Mouse (Mus musculus): ENCODE data around the gene Clec3a. TPM values are rescaled to one million over a fixed set of nuclear protein-coding genes. Genes with fewer than 3 reads are reported as not detected.

Gene Clec3a
- polyA plus RNA-seq, 1 experiment from 2014 or later = not detected

- peak; percentile 88 for TF ChIP-seq CTCF (IDR thresholded peaks at IDR 0.05)
- TF ChIP-seq EP300 (IDR thresholded peaks at IDR 0.05) = peak; percentile 67; the same call in 1 of the 2 replicates
- Histone ChIP-seq H3K9me3 (ENCODE audit: low read length) (no peaks in the 10 kb centered on the region), H3K27ac (ENCODE audit: low read length) (no peak overlapping the region), H3K4me2 (replicated peaks; ENCODE audit: low read depth, low read length) (peak overlapping the region; percentile 22; the same call in 1 of the 2 replicates), H3K4me3 (ENCODE audit: low read depth, low read length) (no peak overlapping the region), H3K9ac (replicated peaks; ENCODE audit: low read depth) (no peak overlapping the region), H3K27me3 (replicated peaks; ENCODE audit: insufficient read depth, low read length) (no peaks in the 10 kb centered on the region), H3K36me3 (ENCODE audit: insufficient read depth, low read length) (peaks cover 4% of the 10 kb centered on the region; the same call in 1 of the 2 replicates), H3K4me1 (ENCODE audit: insufficient read depth, low read depth, low read length) (peaks cover 5% of the 10 kb centered on the region; the same call in 1 of the 2 replicates)
- DNase-seq (ENCODE audit: low spot score) = peak; percentile 93
- peak; percentile 39 for ATAC-seq
- whole genome bisulfite sequencing = 8% methylated on average over 9 of the region's 9 CpGs
Observed at GRCm38 (mm10) chr8:114452781-114453221, 34.9 kb downstream of the Clec3a start.

- DNase-seq (ENCODE audit: low spot score) = no peak
- Histone ChIP-seq H3K27me3 (replicated peaks; ENCODE audit: insufficient read depth, low read length) (no peaks in the 10 kb centered on the region), H3K9me3 (ENCODE audit: low read length) (no peaks in the 10 kb centered on the region), H3K9ac (replicated peaks; ENCODE audit: low read depth) (no peak overlapping the region), H3K4me3 (ENCODE audit: low read depth, low read length) (no peak overlapping the region), H3K36me3 (ENCODE audit: insufficient read depth, low read length) (no peaks in the 10 kb centered on the region), H3K4me1 (ENCODE audit: insufficient read depth, low read depth, low read length) (peaks cover 13% of the 10 kb centered on the region; the same call in 1 of the 2 replicates), H3K4me2 (replicated peaks; ENCODE audit: low read depth, low read length) (no peak overlapping the region), H3K27ac (ENCODE audit: low read length) (no peak overlapping the region)
- no peak for ATAC-seq
- 70% methylated on average over 8 of the region's 8 CpGs for WGBS
- no peak for TF ChIP-seq CTCF (IDR thresholded peaks at IDR 0.05)
- no peak for TF ChIP-seq EP300 (IDR thresholded peaks at IDR 0.05)
Observed at GRCm38 (mm10) chr8:114455302-114455701, 37.4 kb downstream of the Clec3a start.

DNA sequence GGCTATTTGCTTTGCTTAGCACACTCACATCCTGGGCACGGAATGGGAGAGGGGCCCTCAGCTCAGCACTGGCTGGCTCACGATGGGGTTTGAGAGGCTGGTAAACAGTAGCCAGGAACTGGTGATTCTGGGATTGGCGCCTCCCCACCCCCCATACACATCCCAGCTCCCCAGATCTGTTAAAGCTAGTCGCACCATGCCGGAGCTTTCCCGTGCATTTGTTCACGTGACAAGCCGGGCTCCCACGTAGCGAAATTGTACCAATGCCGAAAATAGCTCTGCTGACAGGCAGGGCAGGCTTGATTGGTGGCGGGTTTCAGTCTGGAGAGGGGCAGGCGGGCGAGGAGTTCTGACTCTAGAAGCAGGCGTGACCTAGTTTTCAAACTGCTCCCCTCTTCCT is 38.1 kb downstream of the Clec3a start:
- ATAC-seq (peak; percentile 78), DNase-seq (ENCODE audit: low spot score) (peak; percentile 81)
- Histone ChIP-seq H3K9ac (replicated peaks; ENCODE audit: low read depth) (no peak overlapping the region), H3K36me3 (ENCODE audit: insufficient read depth, low read length) (no peaks in the 10 kb centered on the region), H3K9me3 (ENCODE audit: low read length) (no peaks in the 10 kb centered on the region), H3K27ac (ENCODE audit: low read length) (0 out of 2 replicates have a peak overlapping the region, but pooled peaks have one; percentile 57), H3K4me2 (replicated peaks; ENCODE audit: low read depth, low read length) (peak overlapping the region; percentile 25), H3K4me3 (ENCODE audit: low read depth, low read length) (no peak overlapping the region), H3K27me3 (replicated peaks; ENCODE audit: insufficient read depth, low read length) (no peaks in the 10 kb centered on the region), H3K4me1 (ENCODE audit: insufficient read depth, low read depth, low read length) (peaks cover 13% of the 10 kb centered on the region; the same call in 1 of the 2 replicates)
- 64% methylated on average over 15 of the region's 15 CpGs for WGBS
- no peak for TF ChIP-seq CTCF (IDR thresholded peaks at IDR 0.05)
- peak; percentile 40; the same call in 1 of the 2 replicates for TF ChIP-seq EP300 (IDR thresholded peaks at IDR 0.05)

- no peak overlapping the region; the same call in 1 of the 2 replicates for H3K4me2 ChIP-seq (replicated peaks; ENCODE audit: low read depth, low read length)
- peak; percentile 89 for DNase-seq (ENCODE audit: low spot score)
- H3K27me3 ChIP-seq (replicated peaks; ENCODE audit: insufficient read depth, low read length) = no peaks in the 10 kb centered on the region
- H3K36me3 ChIP-seq (ENCODE audit: insufficient read depth, low read length) = no peaks in the 10 kb centered on the region
- H3K9me3 ChIP-seq (ENCODE audit: low read length) = no peaks in the 10 kb centered on the region
- peak; percentile 76 for ATAC-seq
- no peak overlapping the region for H3K4me3 ChIP-seq (ENCODE audit: low read depth, low read length)
- H3K9ac ChIP-seq (replicated peaks; ENCODE audit: low read depth) = no peak overlapping the region
- no peak for TF ChIP-seq CTCF (IDR thresholded peaks at IDR 0.05)
- H3K27ac ChIP-seq (ENCODE audit: low read length) = peak overlapping the region; percentile 78
- 0 out of 2 replicates have a peak, but pooled peaks cover 11% of the 10 kb centered on the region for H3K4me1 ChIP-seq (ENCODE audit: insufficient read depth, low read depth, low read length)
- 22% methylated on average over 24 of the region's 25 CpGs for WGBS
Observed at GRCm38 (mm10) chr8:114458113-114458784, 40.4 kb downstream of the Clec3a start.

DNA sequence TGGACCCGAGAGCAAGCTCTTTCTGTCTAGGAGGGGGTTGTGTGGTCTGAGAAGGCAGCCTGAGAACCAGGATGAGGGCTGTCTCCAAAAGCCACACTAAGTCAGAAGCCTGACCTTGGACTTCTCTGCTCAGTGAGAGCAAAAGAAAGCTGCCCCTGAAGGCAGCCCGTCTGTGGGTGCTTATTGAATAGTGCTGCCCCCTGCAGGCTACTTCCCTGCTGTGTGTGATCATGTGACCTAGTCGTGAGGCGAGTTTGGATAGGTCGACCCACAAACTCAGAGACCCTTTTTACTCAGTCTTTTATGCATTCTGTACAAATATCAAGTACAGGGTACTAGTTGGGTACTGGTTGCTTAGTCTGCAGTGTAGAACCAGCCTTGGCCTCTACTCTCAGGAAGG is 42.7 kb downstream of the Clec3a start:
- no peak overlapping the region for H3K27ac ChIP-seq (ENCODE audit: low read length)
- TF ChIP-seq EP300 (IDR thresholded peaks at IDR 0.05) (no peak), CTCF (IDR thresholded peaks at IDR 0.05) (peak; percentile 64)
- 73% methylated on average over 5 of the region's 5 CpGs for WGBS
- ATAC-seq (no peak), DNase-seq (ENCODE audit: low spot score) (no peak)
- no peaks in the 10 kb centered on the region for H3K36me3 ChIP-seq (ENCODE audit: insufficient read depth, low read length)
- H3K9ac ChIP-seq (replicated peaks; ENCODE audit: low read depth) = no peak overlapping the region
- H3K4me3 ChIP-seq (ENCODE audit: low read depth, low read length) = no peak overlapping the region
- H3K27me3 ChIP-seq (replicated peaks; ENCODE audit: insufficient read depth, low read length) = no peaks in the 10 kb centered on the region
- no peaks in the 10 kb centered on the region for H3K9me3 ChIP-seq (ENCODE audit: low read length)
- H3K4me1 ChIP-seq (ENCODE audit: insufficient read depth, low read depth, low read length) = 0 out of 2 replicates have a peak, but pooled peaks cover 11% of the 10 kb centered on the region
- H3K4me2 ChIP-seq (replicated peaks; ENCODE audit: low read depth, low read length) = no peak overlapping the region

DNA sequence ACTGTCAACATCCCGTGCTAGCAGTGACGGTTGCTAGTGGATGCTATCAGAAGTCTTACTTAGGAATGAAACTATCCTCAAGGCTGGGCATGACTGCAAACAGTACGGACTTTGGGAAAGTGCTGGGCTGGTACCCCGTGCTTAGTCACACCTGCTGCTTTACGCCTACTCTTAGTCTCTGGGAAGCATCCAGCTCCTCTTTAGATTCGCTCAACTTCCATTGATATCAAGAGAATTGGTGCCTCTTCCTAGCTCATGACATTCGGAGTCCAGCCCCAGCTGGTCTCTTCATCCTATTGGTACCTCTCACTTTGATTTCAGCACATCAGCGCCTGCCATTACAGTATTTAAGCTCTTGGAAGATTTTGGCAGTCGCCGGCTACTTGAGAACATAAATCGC is 44.7 kb downstream of the Clec3a start:
- Histone ChIP-seq H3K36me3 (ENCODE audit: insufficient read depth, low read length) (no peaks in the 10 kb centered on the region), H3K9me3 (ENCODE audit: low read length) (no peaks in the 10 kb centered on the region), H3K27me3 (replicated peaks; ENCODE audit: insufficient read depth, low read length) (no peaks in the 10 kb centered on the region), H3K4me3 (ENCODE audit: low read depth, low read length) (no peak overlapping the region), H3K4me2 (replicated peaks; ENCODE audit: low read depth, low read length) (no peak overlapping the region), H3K9ac (replicated peaks; ENCODE audit: low read depth) (no peak overlapping the region), H3K4me1 (ENCODE audit: insufficient read depth, low read depth, low read length) (0 out of 2 replicates have a peak, but pooled peaks cover 11% of the 10 kb centered on the region), H3K27ac (ENCODE audit: low read length) (no peak overlapping the region)
- ATAC-seq (no peak), DNase-seq (ENCODE audit: low spot score) (no peak)
- WGBS = 83% methylated on average over 11 of the region's 11 CpGs
- TF ChIP-seq CTCF (IDR thresholded peaks at IDR 0.05) = no peak
- no peak for TF ChIP-seq EP300 (IDR thresholded peaks at IDR 0.05)
